Comparison of ENCODE assay signal across 17 mouse cellular contexts in genomic region chr11:59973389-59973788, GRCm38 (mm10).
"Had no signal": no experiment of that assay in that cellular context is flagged by ENCODE, and none has a peak within 500 bp of the region (broad histone marks: within the 10 kb centered on the region; RNA-seq: fewer than 3 reads in every experiment).

No protein-coding gene starts in this region.

- H3K27me3 ChIP-seq: liver, embryonic 15.5 days; lung, embryonic 15.5 days; stomach, embryonic 15.5 days had no signal

- H3K4me3 ChIP-seq: liver, embryonic 15.5 days; lung, embryonic 15.5 days; megakaryocyte, embryonic 14.5 days; midbrain, embryonic 12.5 days; neural tube, embryonic 12.5 days; stomach, embryonic 15.5 days had no signal

- H3K4me2 ChIP-seq: liver, embryonic 15.5 days; lung, embryonic 15.5 days; midbrain, embryonic 12.5 days; neural tube, embryonic 12.5 days; stomach, embryonic 15.5 days had no signal

- H3K4me1 ChIP-seq: liver, embryonic 15.5 days; stomach, embryonic 15.5 days had no signal

- H3K27ac ChIP-seq: liver, embryonic 15.5 days; lung, embryonic 15.5 days; macrophage; midbrain, embryonic 12.5 days; neural tube, embryonic 12.5 days; stomach, embryonic 15.5 days; stomach, postnatal 0 days had no signal

- H3K9me3 ChIP-seq: liver, embryonic 15.5 days; lung, embryonic 15.5 days; megakaryocyte, embryonic 14.5 days; midbrain, embryonic 12.5 days; neural tube, embryonic 12.5 days; stomach, embryonic 15.5 days had no signal

- H3K9ac ChIP-seq: liver, embryonic 15.5 days; liver, postnatal 0 days; lung, embryonic 15.5 days; midbrain, embryonic 12.5 days; neural tube, embryonic 12.5 days; stomach, embryonic 15.5 days had no signal

- DNase-seq: liver, postnatal 0 days; lung, adult 2 months; lung, postnatal 14 days; lung, postnatal 36 days; midbrain, embryonic 14.5 days; right cerebral cortex, postnatal 14 days; thymus, adult 18-20 months; thymus, postnatal 14 days; thymus, postnatal 36 days had no signal

- H3K36me3 ChIP-seq: liver, embryonic 15.5 days; lung, embryonic 15.5 days; midbrain, embryonic 12.5 days; neural tube, embryonic 12.5 days; stomach, embryonic 15.5 days had no signal
